Mouse (Mus musculus) Patski (cell line): ENCODE data around the gene Pdgfa. TPM values are rescaled to one million over a fixed set of nuclear protein-coding genes. Genes with fewer than 3 reads are reported as not detected.
A peak's percentile ranks its signal among the peaks of the same experiment; 100 is the strongest.

Experiments used
- ATAC-seq: fragments of 100-300 bp; one replicate; pipeline ENCODE4 v1.8.0; 2021
- CTCF ChIA-PET: fragments of 350-600 bp; sonication (Branson Sonifier 250); formaldehyde crosslinking; loops from one replicate; lab custom pipeline; 2022; ENCODE audit warnings: inconsistent platforms; lab: Charles Lee
- POLR2A ChIA-PET: fragments of 350-600 bp; sonication (Branson Sonifier 250); formaldehyde crosslinking; loops from one replicate; lab custom pipeline; 2022; ENCODE audit warnings: antibody characterized with exemption, inconsistent platforms; lab: Charles Lee
- DNase-seq: peaks from one replicate; pipeline ENCODE4 v3.0.0-alpha.2; 2011; ENCODE audit warnings: low read depth, low spot score
- H3K27me3 ChIP-seq: fragments of 371-371 bp; one replicate; pipeline ENCODE4 v1.5.1; 2021
- CTCF ChIP-seq: fragments of 100-300 bp; IDR thresholded peaks from one replicate; pipeline ENCODE4 v1.5.1; 2021
- in situ Hi-C: fragments of 300-500 bp; cut with MboI; formaldehyde crosslinking; loops from 3 replicates; pipeline ENCODE4 v1.11.1; 2018; ENCODE audit warnings: low pct_unique_long_range_greater_than_20kb, mixed read lengths
- polyA plus RNA-seq: library from polyadenylated mRNA; unstranded; gene quantifications from one replicate; pipeline ENCODE4 v1.2.3, GENCODE M21; 2021

Gene Pdgfa
- polyA plus RNA-seq, 1 experiment from 2014 or later: 35.4 TPM

DNA sequence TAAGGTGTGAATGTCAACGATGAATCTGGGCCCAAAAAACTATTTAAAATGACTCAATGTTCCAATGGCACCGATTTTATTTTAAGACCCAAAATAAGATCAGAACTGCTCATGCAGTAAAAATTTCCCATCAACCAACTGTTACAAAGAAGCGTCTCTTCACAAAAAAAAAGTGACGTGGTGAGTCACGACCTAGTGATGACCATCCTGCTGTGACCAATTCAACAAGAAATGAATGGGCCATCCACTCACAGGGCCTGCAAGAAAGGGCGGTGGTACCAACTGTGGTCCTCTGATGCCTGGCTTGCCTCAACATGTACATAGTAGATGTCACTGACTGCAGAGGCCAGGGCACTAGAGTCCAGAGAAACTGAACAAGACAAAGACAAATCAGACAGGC lies 7.6 kb downstream of the Pdgfa start:
- no peak for TF ChIP-seq CTCF
- DNase-seq (no peak), ATAC-seq (no peak)
- ChIA-PET CTCF (interaction anchor here (1.7 kb wide), 1 partner anchor 24 kb away, joined by 4 read pairs; no protein-coding TSS in a partner anchor), POLR2A (interaction anchor here (1.2 kb wide), 1 partner anchor 40 kb away, joined by 6 read pairs; no protein-coding TSS in a partner anchor)
- in situ Hi-C loops: no loop called here
- H3K27me3 ChIP-seq: no peaks in the 10 kb centered on the region

DNA sequence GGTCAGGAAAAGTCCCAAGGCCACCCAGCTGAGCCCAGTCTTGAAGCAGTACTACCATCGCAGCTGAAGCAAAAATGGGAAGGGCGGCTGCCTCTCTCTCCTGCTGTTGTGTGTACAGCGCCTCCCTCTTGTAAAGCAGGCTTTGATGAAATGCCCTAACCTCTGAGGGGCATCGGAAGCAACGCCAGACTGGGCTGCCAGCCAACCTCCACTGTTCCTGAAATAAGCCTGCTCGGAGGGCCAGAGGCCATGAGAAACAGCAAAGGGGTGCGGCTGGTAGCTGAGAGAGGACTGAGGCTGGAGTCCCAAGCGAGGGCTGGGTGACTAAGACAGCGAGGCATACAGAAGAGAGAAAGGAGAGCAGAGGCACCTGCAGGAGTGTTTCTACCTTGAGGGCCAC lies 8.4 kb downstream of the Pdgfa start:
- H3K27me3 ChIP-seq: no peaks in the 10 kb centered on the region
- ChIA-PET POLR2A (interaction anchor here (1.2 kb wide), 1 partner anchor 31 kb away, joined by 4 read pairs; no protein-coding TSS in a partner anchor), CTCF (no interaction called here)
- no peak for DNase-seq
- in situ Hi-C loops: no loop called here
- TF ChIP-seq CTCF: no peak
- ATAC-seq: no peak

- TF ChIP-seq CTCF: no peak
- DNase-seq: no peak
- CTCF ChIA-PET: no interaction called here
- in situ Hi-C loops: no loop called here
- POLR2A ChIA-PET: interaction anchor here (0.6 to 1.2 kb wide), 2 partner anchors 23 to 30 kb away, joined by 4 read pairs; no protein-coding TSS in a partner anchor
- H3K27me3 ChIP-seq: no peaks in the 10 kb centered on the region
- ATAC-seq: no peak
Observed at GRCm38 (mm10) chr5:138987994-138988393, 9.2 kb downstream of the Pdgfa start.

DNA sequence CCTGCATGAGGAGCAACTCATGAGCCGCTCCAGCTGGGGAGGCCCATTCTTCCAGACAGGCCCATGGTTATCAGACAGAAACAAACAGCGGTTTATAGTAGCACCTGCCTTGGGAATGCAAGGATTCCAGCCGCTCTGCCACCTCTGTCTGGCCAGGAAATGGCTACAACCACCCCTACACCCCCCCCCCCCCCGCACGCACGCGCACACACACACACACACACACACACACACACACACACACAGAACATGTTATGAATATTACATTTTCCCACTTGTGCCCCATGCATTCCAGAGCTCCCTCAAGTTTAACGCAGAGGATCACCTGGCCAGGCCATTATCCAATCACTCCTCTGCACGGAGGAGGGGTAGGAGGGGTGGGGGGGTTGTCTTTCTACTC lies 15.2 kb downstream of the Pdgfa start:
- CTCF ChIA-PET: interaction anchor here (1.2 to 2.1 kb wide), 3 partner anchors 9 to 125 kb away, joined by 4 to 5 read pairs (median 4); no protein-coding TSS in a partner anchor
- ATAC-seq (no peak), DNase-seq (no peak)
- no peaks in the 10 kb centered on the region for H3K27me3 ChIP-seq
- POLR2A ChIA-PET: interaction anchor here (2.7 kb wide), 1 partner anchor 13 kb away, joined by 9 read pairs; no protein-coding TSS in a partner anchor
- no peak for TF ChIP-seq CTCF
- in situ Hi-C loops: no loop called here

- in situ Hi-C loops: no loop called here
- POLR2A ChIA-PET: interaction anchor here (1.1 to 2.7 kb wide), 2 partner anchors 10 to 14 kb away, joined by 3 to 9 read pairs; no protein-coding TSS in a partner anchor
- ATAC-seq: no peak
- no peak for DNase-seq
- CTCF ChIA-PET: interaction anchor here (1.0 to 2.1 kb wide), 3 partner anchors 9 to 124 kb away, joined by 3 to 5 read pairs (median 4); no protein-coding TSS in a partner anchor
- TF ChIP-seq CTCF: no peak
- no peaks in the 10 kb centered on the region for H3K27me3 ChIP-seq
Observed at GRCm38 (mm10) chr5:138980608-138981007, 16.6 kb downstream of the Pdgfa start.

DNA sequence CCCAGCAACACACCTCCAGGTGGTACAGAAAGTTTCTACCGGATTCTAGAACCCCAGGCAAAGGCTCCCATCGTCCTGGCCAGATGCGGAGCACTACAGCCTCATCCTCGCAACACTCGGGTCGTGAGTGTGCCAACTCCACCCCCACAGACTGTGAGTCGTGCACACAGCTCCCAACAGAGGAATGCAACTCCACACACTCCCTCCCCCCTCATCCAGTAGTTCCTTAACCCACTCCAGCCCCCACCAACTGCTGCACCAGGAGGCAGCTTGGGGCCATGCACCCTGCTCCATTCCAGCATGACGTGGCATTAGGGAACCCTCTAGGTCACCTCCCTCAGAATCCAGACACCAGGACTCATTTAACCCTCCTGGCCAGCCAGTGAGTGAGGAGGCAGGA lies 17.3 kb downstream of the Pdgfa start:
- no peaks in the 10 kb centered on the region for H3K27me3 ChIP-seq
- DNase-seq (no peak), ATAC-seq (peak; percentile 22)
- TF ChIP-seq CTCF: no peak
- POLR2A ChIA-PET: interaction anchor here (2.7 kb wide), 1 partner anchor 15 kb away, joined by 9 read pairs; no protein-coding TSS in a partner anchor
- in situ Hi-C loops: no loop called here
- CTCF ChIA-PET: interaction anchor here (2.1 kb wide), 1 partner anchor 8 kb away, joined by 5 read pairs; no protein-coding TSS in a partner anchor

DNA sequence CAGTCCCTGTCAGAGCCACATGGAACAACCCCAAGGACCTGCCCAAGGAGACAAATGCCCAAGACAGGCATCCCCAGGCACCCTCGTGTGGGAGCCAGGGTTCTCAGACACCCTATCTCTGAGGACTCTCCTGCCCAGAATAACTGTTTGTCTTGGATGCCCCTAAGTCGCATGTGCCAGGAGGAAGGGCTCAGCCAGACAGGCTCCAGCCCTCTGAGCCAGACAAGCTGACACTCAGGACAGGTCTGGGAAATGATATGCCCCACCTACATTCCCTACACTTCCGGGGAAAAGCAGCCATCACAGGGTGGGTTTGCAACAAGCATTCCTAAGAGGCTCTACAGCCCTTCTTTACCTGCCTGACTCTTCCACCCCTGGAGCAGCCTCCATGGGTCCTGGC lies 19.4 kb downstream of the Pdgfa start:
- POLR2A ChIA-PET: no interaction called here
- ATAC-seq (no peak), DNase-seq (no peak)
- no peaks in the 10 kb centered on the region for H3K27me3 ChIP-seq
- no peak for TF ChIP-seq CTCF
- in situ Hi-C loops: no loop called here
- CTCF ChIA-PET: no interaction called here

- no peak for TF ChIP-seq CTCF
- POLR2A ChIA-PET: interaction anchor here (1.0 to 1.5 kb wide), 3 partner anchors 8 to 19 kb away, joined by 3 to 4 read pairs (median 4); no protein-coding TSS in a partner anchor
- no peaks in the 10 kb centered on the region for H3K27me3 ChIP-seq
- in situ Hi-C loops: no loop called here
- DNase-seq (no peak), ATAC-seq (no peak)
- CTCF ChIA-PET: no interaction called here
Observed at GRCm38 (mm10) chr5:138974911-138975485, 22.2 kb downstream of the Pdgfa start.

- H3K27me3 ChIP-seq: no peaks in the 10 kb centered on the region
- no peak for ATAC-seq
- no peak for DNase-seq
- in situ Hi-C loops: no loop called here
- POLR2A ChIA-PET: no interaction called here
- CTCF ChIA-PET: interaction anchor here (1.2 kb wide), 1 partner anchor 112 kb away, joined by 3 read pairs; no protein-coding TSS in a partner anchor
- TF ChIP-seq CTCF: no peak
Observed at GRCm38 (mm10) chr5:138973480-138973879, 23.7 kb downstream of the Pdgfa start.

GRCm38 (mm10) chr5:138971405-138971804 lies 25.8 kb downstream of the Pdgfa start:
- DNase-seq (no peak), ATAC-seq (no peak)
- H3K27me3 ChIP-seq: no peaks in the 10 kb centered on the region
- POLR2A ChIA-PET: interaction anchor here (0.5 to 1.0 kb wide), 2 partner anchors 33 to 59 kb away, joined by 3 to 4 read pairs; no protein-coding TSS in a partner anchor
- no peak for TF ChIP-seq CTCF
- CTCF ChIA-PET: interaction anchor here (1.5 kb wide), 1 partner anchor 9 kb away, joined by 5 read pairs; no protein-coding TSS in a partner anchor
- in situ Hi-C loops: no loop called here

DNA sequence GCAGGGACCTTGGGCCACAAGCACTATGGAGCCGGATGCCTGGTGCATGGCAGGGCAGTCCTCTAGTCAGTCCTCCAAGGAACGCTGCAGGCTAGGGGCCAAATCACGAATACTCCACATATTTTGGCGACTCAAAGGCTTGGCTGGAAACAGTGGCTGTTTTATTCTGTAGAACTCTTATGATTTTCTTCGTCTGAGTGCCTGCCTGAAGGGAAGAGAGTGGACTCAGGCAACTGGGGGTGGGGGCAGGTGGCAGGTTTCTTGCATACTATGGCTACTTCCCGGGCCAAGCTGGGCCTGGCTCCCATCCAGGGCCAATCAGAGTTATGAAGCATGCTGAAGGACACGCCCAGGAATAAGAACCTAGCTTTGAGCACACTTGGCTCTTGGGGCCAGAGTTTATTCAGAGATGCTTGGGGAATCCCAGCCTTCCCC lies 27.1 kb downstream of the Pdgfa start:
- in situ Hi-C loops: no loop called here
- ATAC-seq (peak; percentile 12), DNase-seq (no peak)
- no peaks in the 10 kb centered on the region for H3K27me3 ChIP-seq
- ChIA-PET CTCF (no interaction called here), POLR2A (interaction anchor here (0.6 to 1.0 kb wide), 2 partner anchors 25 to 31 kb away, joined by 3 read pairs; no protein-coding TSS in a partner anchor)
- no peak for TF ChIP-seq CTCF
